In the genomic region with DNA sequence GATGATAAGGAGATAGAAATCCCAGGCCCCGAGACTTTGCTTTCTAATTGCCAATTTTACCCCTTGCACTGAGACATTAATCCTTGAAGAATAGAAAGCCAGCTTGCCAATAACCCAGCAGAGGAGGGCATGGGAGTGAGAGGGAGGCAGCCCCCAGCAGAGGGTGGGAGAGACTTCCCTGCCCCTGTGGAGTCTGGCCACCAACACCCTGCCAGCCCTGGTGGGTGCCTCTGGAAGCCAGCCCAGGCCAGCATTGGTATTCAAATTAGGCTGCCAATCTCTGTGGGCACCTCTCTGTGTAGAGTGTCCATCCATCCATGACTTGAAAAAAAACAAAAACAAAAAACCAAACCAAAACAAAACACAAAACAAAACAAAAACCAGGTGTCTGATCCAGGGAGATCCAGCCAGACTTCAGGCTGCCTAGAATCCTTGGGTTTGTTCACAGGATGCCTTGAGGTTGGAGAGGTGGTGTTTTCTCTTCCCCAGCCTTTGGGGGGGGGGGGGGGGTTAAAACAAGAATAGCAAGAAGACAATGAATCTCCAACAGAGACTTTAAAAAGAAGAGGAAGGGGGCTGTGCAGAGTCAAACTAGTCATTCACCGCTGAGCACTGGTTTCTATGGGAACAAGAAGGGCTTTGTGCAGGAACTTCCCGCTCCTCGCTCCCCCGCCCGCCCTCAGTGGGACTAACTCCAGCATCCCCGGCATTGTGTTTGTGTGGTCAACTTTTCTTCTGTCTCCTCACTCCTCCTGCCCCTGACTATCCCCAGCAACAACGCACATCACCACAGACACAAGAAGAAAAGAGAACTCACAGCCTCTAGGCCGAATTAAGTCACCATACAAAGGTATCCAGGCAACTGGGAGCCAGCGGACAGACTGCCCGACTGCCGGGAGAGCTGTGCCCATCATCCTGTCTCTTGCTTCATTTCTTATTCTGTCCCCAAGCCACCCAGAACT, we compare ENCODE assay signal across 9 mouse cellular contexts.
A peak's percentile ranks its signal among the peaks of the same experiment; 100 is the strongest.
DNase-seq lines count a peak whose midpoint lies in the region; ATAC-seq and TF ChIP-seq lines count a peak whose summit lies in the region.
"Had no signal": no experiment of that assay in that cellular context is flagged by ENCODE, and none has a peak within 500 bp of the region (broad histone marks: within the 10 kb centered on the region; RNA-seq: fewer than 3 reads in every experiment).

No protein-coding gene starts in this region.

- H3K9ac ChIP-seq in forebrain, embryonic 12.5 days, result peak overlapping the region; percentile 36
- H3K9ac ChIP-seq in hindbrain, embryonic 16.5 days (ENCODE audit: low read depth, low read length), result peak overlapping the region; percentile 19; the same call in 1 of the 2 replicates

- H3K27ac ChIP-seq in forebrain, embryonic 12.5 days, result peak overlapping the region; percentile 84
- H3K27ac ChIP-seq in hindbrain, embryonic 16.5 days (ENCODE audit: low read depth, low read length), result peak overlapping the region; percentile 87
- H3K27ac ChIP-seq in olfactory bulb, adult 2 months (ENCODE audit: insufficient read depth, low read depth, low read length), result peak overlapping the region; percentile 81

- no peak for TF ChIP-seq POLR2A in olfactory bulb, adult 2 months (IDR thresholded peaks at IDR 0.05; ENCODE audit: insufficient read depth, low read depth, low read length)

- no peaks in the 10 kb centered on the region for H3K27me3 ChIP-seq in forebrain, embryonic 12.5 days
- H3K27me3 ChIP-seq in hindbrain, embryonic 16.5 days (replicated peaks; ENCODE audit: control insufficient read depth, insufficient read depth, low read length), result no peaks in the 10 kb centered on the region

- 1% methylated on average over 12 of the region's 12 CpGs for WGBS in forebrain, embryonic 12.5 days
- 4% methylated on average over 12 of the region's 12 CpGs for WGBS in hindbrain, embryonic 16.5 days
- WGBS in olfactory bulb, adult 2 months, result 8% methylated on average over 12 of the region's 12 CpGs

- DNase-seq in ovary, adult 18-20 months (ENCODE audit: low spot score), result peak; percentile 32
- DNase-seq in ovary, postnatal 10 days (ENCODE audit: low spot score), result no peak
- DNase-seq in left cerebral cortex, postnatal 4 days, result peak; percentile 86
- DNase-seq in thymus, postnatal 25 days, result no peak

- peak overlapping the region; percentile 16 for H3K4me3 ChIP-seq in forebrain, embryonic 12.5 days (replicated peaks)
- H3K4me3 ChIP-seq in hindbrain, embryonic 16.5 days (ENCODE audit: low read length), result no peak overlapping the region
- peak overlapping the region; percentile 13; the same call in 1 of the 2 replicates for H3K4me3 ChIP-seq in olfactory bulb, adult 2 months (ENCODE audit: insufficient read depth, low read depth, low read length)
- H3K4me3 ChIP-seq: myocyte had no signal

- no peak for TF ChIP-seq CTCF in olfactory bulb, adult 2 months (IDR thresholded peaks at IDR 0.05; ENCODE audit: insufficient read depth, low read depth, low read length)

- peak; percentile 87 for ATAC-seq in forebrain, embryonic 12.5 days (ENCODE audit: low FRiP score)
- ATAC-seq in hindbrain, embryonic 16.5 days, result peak; percentile 90
- ATAC-seq in monocyte, adult 5-6 weeks (replicated peaks; ENCODE audit: insufficient number of reproducible peaks, low FRiP score, low TSS enrichment, poor library complexity, severe bottlenecking), result no peak

- H3K36me3 ChIP-seq in forebrain, embryonic 12.5 days (replicated peaks), result no peaks in the 10 kb centered on the region
- no peaks in the 10 kb centered on the region for H3K36me3 ChIP-seq in hindbrain, embryonic 16.5 days (ENCODE audit: control insufficient read depth, insufficient read depth, low read length)

- intact Hi-C loops in left cerebral cortex, postnatal 4 days (cut with DNase I), result no loop called here

- H3K4me1 ChIP-seq in forebrain, embryonic 12.5 days, result peaks cover 48% of the 10 kb centered on the region
- peaks cover 27% of the 10 kb centered on the region for H3K4me1 ChIP-seq in hindbrain, embryonic 16.5 days (ENCODE audit: control insufficient read depth, insufficient read depth, low read depth, low read length)
- H3K4me1 ChIP-seq in olfactory bulb, adult 2 months (ENCODE audit: control insufficient read depth, insufficient read depth, low read length), result peaks cover 19% of the 10 kb centered on the region

- no peaks in the 10 kb centered on the region for H3K9me3 ChIP-seq in forebrain, embryonic 12.5 days
- H3K9me3 ChIP-seq in hindbrain, embryonic 16.5 days (ENCODE audit: control insufficient read depth, low read length), result no peaks in the 10 kb centered on the region

- H3K4me2 ChIP-seq in forebrain, embryonic 12.5 days, result peak overlapping the region; percentile 49
- peak overlapping the region; percentile 33 for H3K4me2 ChIP-seq in hindbrain, embryonic 16.5 days (ENCODE audit: low read length)

Comparison
In these comparisons a context has a peak if more than half of its experiments do, and no peak if none do; other contexts are left out.
1. DNase-seq: peak in ovary, adult 18-20 months (single experiment) and left cerebral cortex, postnatal 4 days (single experiment); none in ovary, postnatal 10 days (single experiment) and thymus, postnatal 25 days (single experiment).
2. Peak in every context shown above with its lines, with median percentiles within 50 percentile points of each other: H3K27ac ChIP-seq.